In genomic region chr17:35175382-35175781, GRCm38 (mm10) we compare ENCODE assay signal across 18 mouse cellular contexts. TPM values are rescaled to one million over a fixed set of nuclear protein-coding genes. Genes with fewer than 3 reads are reported as not detected.
"Had no signal": no experiment of that assay in that cellular context is flagged by ENCODE, and none has a peak within 500 bp of the region (broad histone marks: within the 10 kb centered on the region; RNA-seq: fewer than 3 reads in every experiment).

No protein-coding gene starts in this region.

- H3K4me2 ChIP-seq: liver, embryonic 11.5 days; liver, embryonic 15.5 days; neural tube, embryonic 13.5 days; stomach, embryonic 15.5 days had no signal

- H3K9me3 ChIP-seq: limb, embryonic 10.5 days; liver, embryonic 15.5 days; midbrain, embryonic 10.5 days; neural tube, embryonic 13.5 days; stomach, embryonic 15.5 days had no signal

- H3K4me1 ChIP-seq: liver, embryonic 15.5 days; neural tube, embryonic 13.5 days; stomach, embryonic 15.5 days had no signal

- H3K27me3 ChIP-seq: liver, embryonic 15.5 days; neural tube, embryonic 13.5 days; stomach, embryonic 15.5 days had no signal

- ATAC-seq: intestine, postnatal 0 days; lung, postnatal 0 days; midbrain, embryonic 16.5 days had no signal

- H3K9ac ChIP-seq: liver, embryonic 15.5 days; neural tube, embryonic 13.5 days; stomach, embryonic 15.5 days had no signal

- H3K36me3 ChIP-seq: limb, embryonic 10.5 days; liver, embryonic 15.5 days; midbrain, embryonic 10.5 days; neural tube, embryonic 13.5 days; stomach, embryonic 15.5 days had no signal

- DNase-seq: kidney, adult 8-10 months; kidney, postnatal 25 days; layer of hippocampus, adult 9-11 months; lung, adult 2 months; lung, postnatal 4 days; right cerebral cortex, adult 18-20 months; right cerebral cortex, postnatal 25 days; thymus, postnatal 4 days had no signal

- H3K4me3 ChIP-seq: limb, embryonic 10.5 days; liver, embryonic 15.5 days; midbrain, embryonic 10.5 days; neural tube, embryonic 13.5 days; stomach, embryonic 15.5 days had no signal

- H3K27ac ChIP-seq: limb, embryonic 10.5 days; liver, embryonic 15.5 days; midbrain, embryonic 10.5 days; neural tube, embryonic 13.5 days; stomach, embryonic 15.5 days had no signal

RNA-seq across cellular contexts. Expression of gene Tnf, which starts 26.4 kb away (rescaled TPM):
- total RNA-seq: layer of hippocampus, adult 18-20 months had no signal
- polyA plus RNA-seq: limb, embryonic 10.5 days; midbrain, embryonic 10.5 days; midbrain, embryonic 16.5 days had no signal
